Mouse (Mus musculus) spleen, adult 2 months (tissue): ENCODE results near the gene Rere.

Experiments used
- CTCF ChIP-seq: fragments of 200-500 bp; IDR thresholded peaks from 2 replicates; pipeline ENCODE4 v1.5.1; 2011; ENCODE audit warnings: mild to moderate bottlenecking, inconsistent platforms; ENCODE audit not compliant: insufficient read depth, insufficient read length, insufficient replicate concordance; ENCODE audit errors: extremely low read depth
- POLR2A ChIP-seq: fragments of 200-500 bp; IDR thresholded peaks from 2 replicates; pipeline ENCODE4 v1.6.1; 2011; ENCODE audit warnings: low read depth, low read length, inconsistent platforms

- TF ChIP-seq POLR2A (no peak), CTCF (no peak)
Measured at GRCm38 (mm10) chr4:150540392-150541094, 259.1 kb downstream of the Rere start.
